In the genomic region with DNA sequence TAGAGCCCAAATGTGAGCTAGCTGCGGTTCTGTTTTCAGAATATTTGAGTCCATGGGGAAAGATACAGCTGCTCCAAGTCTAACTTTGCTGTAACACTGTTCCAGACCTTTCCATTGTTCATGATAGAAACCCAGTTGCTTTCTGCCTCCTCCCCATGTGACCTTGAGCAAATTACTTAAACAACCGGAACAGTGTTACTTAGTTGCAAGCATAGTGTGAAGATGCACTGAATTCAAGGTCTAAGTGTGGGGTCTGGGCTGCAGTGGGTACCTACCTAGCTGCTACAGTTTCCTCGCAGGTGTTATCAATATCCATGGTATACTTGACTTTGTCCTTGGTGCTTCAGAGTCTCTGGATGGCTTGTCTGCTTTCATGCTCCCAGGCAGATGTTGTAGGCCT, we compare ENCODE assay signal across 15 mouse cellular contexts. TPM values are rescaled to one million over a fixed set of nuclear protein-coding genes. Genes with fewer than 3 reads are reported as not detected.
DNase-seq lines count a peak whose midpoint lies in the region; ATAC-seq and TF ChIP-seq lines count a peak whose summit lies in the region.
"Had no signal": no experiment of that assay in that cellular context is flagged by ENCODE, and none has a peak within 500 bp of the region (broad histone marks: within the 10 kb centered on the region; RNA-seq: fewer than 3 reads in every experiment).

No protein-coding gene starts in this region.

- no peak overlapping the region for H3K27ac ChIP-seq in kidney, postnatal 0 days
- peak overlapping the region; percentile 95; the same call in 1 of the 2 replicates for H3K27ac ChIP-seq in hindbrain, embryonic 16.5 days (ENCODE audit: low read depth, low read length)
- H3K27ac ChIP-seq in midbrain, postnatal 0 days (ENCODE audit: low read depth, low read length) = peak overlapping the region; percentile 93
- H3K27ac ChIP-seq: liver, embryonic 12.5 days; macrophage had no signal

- no peaks in the 10 kb centered on the region for H3K36me3 ChIP-seq in kidney, postnatal 0 days (ENCODE audit: insufficient read depth, low read length)
- no peaks in the 10 kb centered on the region for H3K36me3 ChIP-seq in hindbrain, embryonic 16.5 days (ENCODE audit: control insufficient read depth, insufficient read depth, low read length)
- no peaks in the 10 kb centered on the region for H3K36me3 ChIP-seq in midbrain, postnatal 0 days (ENCODE audit: insufficient read depth, low read length)
- H3K36me3 ChIP-seq: kidney, embryonic 15.5 days; liver, embryonic 12.5 days had no signal

- H3K4me2 ChIP-seq in kidney, postnatal 0 days (ENCODE audit: low read length) = 0 out of 2 replicates have a peak overlapping the region, but pooled peaks have one; percentile 83
- peak overlapping the region; percentile 72 for H3K4me2 ChIP-seq in hindbrain, embryonic 16.5 days (ENCODE audit: low read length)
- peak overlapping the region; percentile 76 for H3K4me2 ChIP-seq in midbrain, postnatal 0 days (ENCODE audit: low read depth, low read length, poor library complexity, severe bottlenecking)

- H3K27me3 ChIP-seq in kidney, postnatal 0 days (ENCODE audit: insufficient read depth, low read length) = no peaks in the 10 kb centered on the region
- H3K27me3 ChIP-seq in hindbrain, embryonic 16.5 days (replicated peaks; ENCODE audit: control insufficient read depth, insufficient read depth, low read length) = no peaks in the 10 kb centered on the region
- H3K27me3 ChIP-seq in midbrain, postnatal 0 days (ENCODE audit: insufficient read depth, low read length) = no peaks in the 10 kb centered on the region
- H3K27me3 ChIP-seq: kidney, embryonic 15.5 days; liver, embryonic 12.5 days; Patski had no signal

- H3K4me1 ChIP-seq in kidney, postnatal 0 days (replicated peaks; ENCODE audit: insufficient read depth, low read length) = peaks cover 8% of the 10 kb centered on the region; the same call in 1 of the 2 replicates
- H3K4me1 ChIP-seq in hindbrain, embryonic 16.5 days (ENCODE audit: control insufficient read depth, insufficient read depth, low read depth, low read length) = peaks cover 26% of the 10 kb centered on the region
- H3K4me1 ChIP-seq in midbrain, postnatal 0 days (ENCODE audit: insufficient read depth, low read length) = peaks cover 11% of the 10 kb centered on the region; the same call in 1 of the 2 replicates

- intact Hi-C loops in left cerebral cortex, postnatal 36 days (cut with DNase I) = loop anchor here (5.0 kb wide), 2 partner anchors 40 to 60 kb away; no protein-coding TSS in a partner anchor

- H3K4me3 ChIP-seq in kidney, postnatal 0 days (replicated peaks; ENCODE audit: low read depth, low read length) = no peak overlapping the region
- no peak overlapping the region for H3K4me3 ChIP-seq in hindbrain, embryonic 16.5 days (ENCODE audit: low read length)
- H3K4me3 ChIP-seq in midbrain, postnatal 0 days (ENCODE audit: low read depth, low read length) = peak overlapping the region; percentile 91; the same call in 1 of the 2 replicates

- WGBS in kidney, postnatal 0 days = 72% methylated on average over 3 of the region's 3 CpGs
- WGBS in hindbrain, embryonic 16.5 days = 67% methylated on average over 3 of the region's 3 CpGs
- 68% methylated on average over 3 of the region's 3 CpGs for WGBS in midbrain, postnatal 0 days

- no peak for TF ChIP-seq CTCF in kidney, postnatal 0 days (IDR thresholded peaks at IDR 0.05; ENCODE audit: low read depth)
- TF ChIP-seq CTCF in midbrain, postnatal 0 days (IDR thresholded peaks at IDR 0.05) = no peak

- no peak for ATAC-seq in kidney, postnatal 0 days (replicated peaks; ENCODE audit: low FRiP score, low read depth)
- no peak for ATAC-seq in hindbrain, embryonic 16.5 days
- no peak for ATAC-seq in midbrain, postnatal 0 days (ENCODE audit: low FRiP score)
- ATAC-seq: CD4-positive, CD25-positive, alpha-beta regulatory T cell, adult 4 months; liver, embryonic 12.5 days; Patski had no signal

- no peaks in the 10 kb centered on the region for H3K9me3 ChIP-seq in kidney, postnatal 0 days (replicated peaks; ENCODE audit: low read length)
- H3K9me3 ChIP-seq in hindbrain, embryonic 16.5 days (ENCODE audit: control insufficient read depth, low read length) = no peaks in the 10 kb centered on the region
- no peaks in the 10 kb centered on the region for H3K9me3 ChIP-seq in midbrain, postnatal 0 days (ENCODE audit: low read length)
- H3K9me3 ChIP-seq: kidney, embryonic 15.5 days; liver, embryonic 12.5 days had no signal

- H3K9ac ChIP-seq in kidney, postnatal 0 days (ENCODE audit: low read depth, low read length) = no peak overlapping the region
- H3K9ac ChIP-seq in hindbrain, embryonic 16.5 days (ENCODE audit: low read depth, low read length) = no peak overlapping the region
- peak overlapping the region; percentile 98; the same call in 1 of the 2 replicates for H3K9ac ChIP-seq in midbrain, postnatal 0 days (replicated peaks; ENCODE audit: low read length, poor library complexity, severe bottlenecking)

- DNase-seq in kidney, postnatal 0 days (ENCODE audit: low spot score) = no peak
- no peak for DNase-seq in kidney, postnatal 36 days
- DNase-seq in c-Kit-positive CD71-positive TER-119-positive erythroid progenitor cells, embryonic 14.5 days (ENCODE audit: low spot score) = peak; percentile 13
- no peak for DNase-seq in midbrain, postnatal 0 days (ENCODE audit: low spot score)
- DNase-seq in spleen, adult 18-20 months = no peak
- no peak for DNase-seq in left cerebral cortex, postnatal 36 days (ENCODE audit: low spot score in 2 of 2)
- DNase-seq in gastrocnemius, adult 8-10 months (ENCODE audit: low spot score in 2 of 2) = no peak
- DNase-seq: adrenal gland, adult 2 months; right cerebral cortex, postnatal 14 days had no signal

RNA-seq across cellular contexts. Expression of gene Dock7, which starts 1.3 kb away (rescaled TPM):
- 38.9 and 39.6 TPM in 2 replicates for polyA plus RNA-seq in kidney, postnatal 0 days (2015; fragmentation: Nextera tagmentation; extraction: Ambion mirVana)
- polyA plus RNA-seq in hindbrain, embryonic 16.5 days (2015; fragmentation: Nextera tagmentation; extraction: Ambion mirVana) = 40.8 and 53.3 TPM in 2 replicates
- total RNA-seq in midbrain, postnatal 0 days (2014; rRNA removed) = 82.3 and 115 TPM in 2 replicates
- polyA plus RNA-seq in midbrain, postnatal 0 days (2015; fragmentation: Nextera tagmentation; extraction: Ambion mirVana) = 28.8 and 36.8 TPM in 2 replicates
- total RNA-seq in left cerebral cortex, postnatal 36 days (2021) = 10 to 100 TPM; 36.0 to 45.1 TPM
- total RNA-seq in gastrocnemius, adult 8-10 months (2022) = 1 to 10 TPM; 4.5 to 7.4 (median 4.7) TPM
- polyA plus RNA-seq: CD4-positive, CD25-positive, alpha-beta regulatory T cell, adult 4 months had no signal
